Mouse (Mus musculus) liver, embryonic 12.5 days (tissue): Measurements from ENCODE around the gene Csrp1. TPM values are rescaled to one million over a fixed set of nuclear protein-coding genes. Genes with fewer than 3 reads are reported as not detected.

Experiments
- ATAC-seq: fragments of 200-750 bp; cut with Nextera tagmentation; 2 replicates; pipeline ENCODE4 v1.8.0; 2017; ENCODE audit warnings: moderate number of reproducible peaks, mild to moderate bottlenecking, moderate library complexity
- H3K27ac ChIP-seq: fragments of 300-500 bp; sonication (generic); 2 replicates; pipeline ENCODE4 v1.5.1; 2016; ENCODE audit warnings: mild to moderate bottlenecking
- H3K27me3 ChIP-seq: fragments of 300-500 bp; sonication (generic); replicated peaks from 2 replicates; pipeline ENCODE4 v1.6.1; 2016; ENCODE audit warnings: mild to moderate bottlenecking, moderate library complexity
- H3K36me3 ChIP-seq: fragments of 300-500 bp; sonication (generic); 2 replicates; pipeline ENCODE4 v1.6.1; 2016; ENCODE audit warnings: mild to moderate bottlenecking, moderate library complexity
- H3K4me1 ChIP-seq: fragments of 300-500 bp; sonication (generic); 2 replicates; pipeline ENCODE4 v1.6.1; 2016
- H3K4me2 ChIP-seq: fragments of 300-500 bp; sonication (generic); 2 replicates; pipeline ENCODE4 v1.6.1; 2016; ENCODE audit warnings: mild to moderate bottlenecking, moderate library complexity
- H3K4me3 ChIP-seq: fragments of 300-500 bp; sonication (generic); 2 replicates; pipeline ENCODE4 v1.5.1; 2016; ENCODE audit warnings: mild to moderate bottlenecking, moderate library complexity
- H3K9ac ChIP-seq: fragments of 300-500 bp; sonication (generic); 2 replicates; pipeline ENCODE4 v1.6.1; 2016; ENCODE audit warnings: mild to moderate bottlenecking, moderate library complexity
- H3K9me3 ChIP-seq: fragments of 300-500 bp; sonication (generic); replicated peaks from 2 replicates; pipeline ENCODE4 v1.6.1; 2016; ENCODE audit warnings: mild to moderate bottlenecking, moderate library complexity
- WGBS: fragments of 180-500 bp; shearing (Covaris S2); methylation state at CpG from one replicate; pipeline ENCODE4 v1.1.7; 2016; ENCODE audit not compliant: insufficient replicate concordance; 5-methylcytosine and 5-hydroxymethylcytosine counted together
- polyA plus RNA-seq: library from polyadenylated mRNA; unstranded; fragments of >200 nt; fragmentation: Nextera tagmentation; extraction: Ambion mirVana; gene quantifications from 2 replicates; pipeline ENCODE4 v1.2.1, GENCODE M21; 2016

Gene Csrp1
- 56.2 and 60.7 TPM in 2 replicates for polyA plus RNA-seq

DNA sequence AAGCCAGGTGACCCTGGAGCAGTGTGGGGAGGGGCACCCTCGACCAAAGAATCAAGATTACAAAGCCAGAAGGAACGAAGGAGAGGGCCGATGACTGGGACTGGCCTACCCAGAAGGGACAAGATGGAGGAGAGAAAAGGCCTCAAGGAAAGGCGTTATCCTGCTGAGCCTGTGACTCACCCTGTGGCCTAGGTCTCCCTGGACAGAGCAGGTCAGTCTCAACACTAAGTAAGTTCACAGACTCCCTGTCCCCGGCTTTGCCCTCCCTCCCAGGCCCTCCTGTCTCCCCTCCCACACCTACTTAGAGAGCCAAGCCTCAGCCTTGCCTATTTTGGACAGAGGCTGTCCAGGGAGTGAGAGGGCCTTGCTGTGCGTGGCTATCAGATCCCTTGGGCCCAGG is at the start of gene Csrp1:
TSS of gene Csrp1 (plus strand) at position 79 of the 400 bp plus-strand sequence.
- H3K4me2 ChIP-seq, result peak within 1 kb of the TSS; percentile 35

DNA sequence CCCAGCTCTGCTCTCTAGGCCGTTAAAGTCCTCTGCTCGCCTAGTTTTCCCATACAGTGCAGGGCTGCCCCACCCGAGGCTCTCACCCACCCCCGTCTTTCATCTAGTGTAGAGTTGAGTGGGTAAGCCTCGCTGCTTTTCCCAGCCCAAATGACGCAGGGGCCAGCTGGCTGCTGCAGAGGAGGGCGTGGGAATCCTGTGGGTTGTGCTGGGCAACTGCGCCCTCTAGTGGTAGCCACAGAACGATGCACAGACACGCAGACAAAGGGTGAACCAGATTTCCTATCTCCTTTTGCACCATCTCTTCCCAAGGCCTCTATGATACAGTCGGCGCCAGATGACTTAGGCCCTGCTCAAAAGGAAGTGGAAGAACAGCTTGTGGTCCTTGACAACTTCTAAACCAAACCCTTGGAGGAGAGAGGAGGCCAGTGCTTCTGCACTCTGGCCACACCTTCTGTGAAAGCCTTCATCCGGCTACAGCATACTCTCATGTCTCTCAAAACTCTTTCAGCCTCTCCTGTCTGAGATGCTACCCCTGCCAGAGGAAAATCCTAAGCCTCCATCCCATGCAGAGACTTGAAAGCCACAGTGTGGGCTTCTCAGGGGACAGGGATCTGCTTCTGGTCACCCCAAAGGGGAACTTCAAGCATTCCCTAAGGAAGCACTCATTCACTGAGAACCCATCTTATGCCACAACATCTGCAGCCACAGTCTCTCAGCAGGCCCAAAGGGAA is 49.3 kb upstream of the Csrp1 start:
- Histone ChIP-seq H3K4me2 (no peak overlapping the region), H3K36me3 (no peaks in the 10 kb centered on the region), H3K9me3 (no peaks in the 10 kb centered on the region), H3K27ac (no peak overlapping the region), H3K4me1 (peaks cover 31% of the 10 kb centered on the region), H3K27me3 (no peaks in the 10 kb centered on the region), H3K4me3 (no peak overlapping the region), H3K9ac (no peak overlapping the region)
- WGBS, result 11% methylated on average over 13 of the region's 13 CpGs
- ATAC-seq, result peak; percentile 45; the same call in 1 of the 2 replicates

More for the DNA sequence above, at the start of gene Csrp1:
- peak; percentile 21; the same call in 1 of the 2 replicates for ATAC-seq
- no peak within 1 kb of the TSS for H3K9ac ChIP-seq
- H3K36me3 ChIP-seq, result no peaks in the 10 kb centered on the region
- H3K9me3 ChIP-seq, result no peaks in the 10 kb centered on the region
- H3K4me1 ChIP-seq, result peaks cover 35% of the 10 kb centered on the region
- no peak within 1 kb of the TSS for H3K4me3 ChIP-seq
- H3K27me3 ChIP-seq, result no peaks in the 10 kb centered on the region
- WGBS, result 55% methylated on average over 6 of the region's 6 CpGs
- H3K27ac ChIP-seq, result no peak within 1 kb of the TSS

DNA sequence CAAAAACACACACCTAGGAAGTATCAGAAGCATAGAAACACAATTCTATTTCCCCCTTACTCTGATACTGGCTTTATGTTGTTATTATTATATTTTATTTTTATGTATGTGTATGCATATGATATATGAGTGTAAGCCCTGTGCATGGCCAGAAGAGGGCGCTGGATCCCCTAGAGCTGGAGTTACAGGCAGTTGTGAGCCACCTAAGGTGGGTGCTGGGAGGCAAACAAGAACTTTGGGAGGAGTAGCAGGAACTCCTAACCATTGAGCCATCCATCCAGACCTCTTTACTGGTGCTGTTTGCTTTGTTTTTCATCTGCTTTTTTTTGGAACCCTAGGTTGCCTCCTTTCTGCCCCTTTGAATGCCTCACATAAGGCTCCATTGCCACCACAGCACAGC is 48.5 kb upstream of the Csrp1 start:
- 22% methylated on average over 1 of the region's 1 CpGs for WGBS
- no peak overlapping the region for H3K4me3 ChIP-seq
- H3K27ac ChIP-seq, result no peak overlapping the region
- H3K27me3 ChIP-seq, result no peaks in the 10 kb centered on the region
- no peak for ATAC-seq
- H3K4me2 ChIP-seq, result no peak overlapping the region
- no peak overlapping the region for H3K9ac ChIP-seq
- H3K36me3 ChIP-seq, result no peaks in the 10 kb centered on the region
- no peaks in the 10 kb centered on the region for H3K9me3 ChIP-seq
- H3K4me1 ChIP-seq, result peaks cover 40% of the 10 kb centered on the region

GRCm38 (mm10) chr1:135671956-135672355 is 47.9 kb upstream of the Csrp1 start:
- Histone ChIP-seq H3K27ac (no peak overlapping the region), H3K4me1 (peaks cover 40% of the 10 kb centered on the region), H3K36me3 (no peaks in the 10 kb centered on the region), H3K4me2 (no peak overlapping the region), H3K27me3 (no peaks in the 10 kb centered on the region), H3K9me3 (no peaks in the 10 kb centered on the region), H3K4me3 (no peak overlapping the region), H3K9ac (no peak overlapping the region)
- WGBS, result 58% methylated on average over 8 of the region's 8 CpGs
- ATAC-seq, result no peak

DNA sequence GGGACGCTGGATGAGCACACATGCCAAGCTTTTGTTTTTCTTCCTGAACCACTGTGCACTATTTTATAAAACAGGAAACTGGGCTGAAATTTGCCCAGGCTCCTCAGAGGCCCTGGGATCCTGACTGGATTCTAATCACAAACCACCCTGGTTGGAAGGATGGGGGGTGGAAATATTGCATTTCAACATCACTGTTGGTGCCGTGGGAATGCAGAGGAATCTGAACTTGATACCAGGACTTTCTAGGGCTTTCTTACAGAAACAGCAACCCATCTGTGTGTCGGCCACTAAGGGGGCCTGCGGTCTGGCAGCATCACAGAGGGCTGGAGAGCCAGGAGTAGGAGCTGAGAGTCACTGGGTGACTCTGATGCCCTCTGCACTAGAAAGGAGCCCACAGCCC is 47.5 kb upstream of the Csrp1 start:
- no peak overlapping the region for H3K27ac ChIP-seq
- peaks cover 40% of the 10 kb centered on the region for H3K4me1 ChIP-seq
- no peak for ATAC-seq
- H3K4me2 ChIP-seq, result no peak overlapping the region
- no peak overlapping the region for H3K9ac ChIP-seq
- H3K36me3 ChIP-seq, result no peaks in the 10 kb centered on the region
- H3K9me3 ChIP-seq, result no peaks in the 10 kb centered on the region
- H3K4me3 ChIP-seq, result no peak overlapping the region
- WGBS, result 66% methylated on average over 4 of the region's 4 CpGs
- no peaks in the 10 kb centered on the region for H3K27me3 ChIP-seq

DNA sequence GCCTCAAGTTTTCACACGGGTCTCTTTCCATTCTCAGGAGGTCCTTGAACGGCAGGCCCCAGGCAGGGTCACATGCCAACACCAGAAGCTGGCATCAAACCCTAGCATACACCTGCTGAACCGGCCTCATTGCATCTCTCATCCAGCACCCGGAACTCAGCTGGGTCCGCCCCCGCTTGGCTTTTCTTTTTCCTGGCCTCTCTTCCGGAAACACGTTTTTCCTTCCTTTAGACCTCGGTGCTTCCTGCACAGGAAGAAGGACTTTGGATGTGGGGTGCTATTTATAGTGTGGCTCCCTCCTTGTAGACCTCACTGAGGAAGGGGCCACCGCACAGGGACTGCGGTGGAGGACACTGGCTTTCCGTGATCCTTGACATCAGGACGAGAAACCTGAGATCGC is 46.4 kb upstream of the Csrp1 start:
- Histone ChIP-seq H3K4me1 (peaks cover 40% of the 10 kb centered on the region), H3K4me3 (no peak overlapping the region), H3K36me3 (no peaks in the 10 kb centered on the region), H3K27me3 (no peaks in the 10 kb centered on the region), H3K4me2 (no peak overlapping the region), H3K9me3 (no peaks in the 10 kb centered on the region), H3K27ac (no peak overlapping the region), H3K9ac (no peak overlapping the region)
- WGBS, result 36% methylated on average over 14 of the region's 14 CpGs
- no peak for ATAC-seq

DNA sequence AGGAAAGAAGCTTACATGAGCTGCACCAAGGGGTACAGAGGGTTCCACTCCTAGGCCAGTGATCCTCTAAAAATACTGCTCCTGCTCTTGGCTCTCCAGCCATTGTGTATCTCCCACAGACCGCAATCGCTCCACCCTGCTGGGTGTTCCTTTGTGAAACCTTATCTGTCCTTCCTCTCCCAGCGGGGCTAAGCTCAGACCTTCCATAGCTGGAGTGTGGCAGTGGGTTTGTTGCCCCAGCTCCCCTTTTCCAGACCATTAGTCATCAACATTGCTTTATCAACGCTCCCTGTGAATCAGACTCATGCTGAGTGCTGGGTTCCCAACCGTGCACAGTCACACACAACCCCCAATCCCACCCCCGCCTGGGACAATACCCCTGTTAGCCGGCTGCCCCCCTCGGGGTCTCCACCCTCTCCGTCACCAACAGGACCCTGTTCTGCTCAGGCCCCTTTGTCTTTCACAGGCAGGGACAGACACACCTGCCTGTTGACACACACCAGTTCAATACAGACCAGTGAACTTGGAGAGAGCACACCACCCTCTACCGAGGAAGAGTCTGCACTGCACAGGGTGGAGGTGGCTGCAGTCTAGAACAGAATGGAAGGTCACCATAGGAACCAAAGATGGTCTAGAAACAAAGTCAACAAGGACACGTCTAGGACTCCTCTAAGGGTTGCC is 44.3 kb upstream of the Csrp1 start:
- H3K4me1 ChIP-seq, result peaks cover 24% of the 10 kb centered on the region
- peak; percentile 63 for ATAC-seq
- no peak overlapping the region for H3K27ac ChIP-seq
- no peak overlapping the region for H3K9ac ChIP-seq
- H3K9me3 ChIP-seq, result no peaks in the 10 kb centered on the region
- WGBS, result 13% methylated on average over 11 of the region's 11 CpGs
- peak overlapping the region; percentile 37 for H3K4me2 ChIP-seq
- no peak overlapping the region for H3K4me3 ChIP-seq
- no peaks in the 10 kb centered on the region for H3K36me3 ChIP-seq
- H3K27me3 ChIP-seq, result no peaks in the 10 kb centered on the region

DNA sequence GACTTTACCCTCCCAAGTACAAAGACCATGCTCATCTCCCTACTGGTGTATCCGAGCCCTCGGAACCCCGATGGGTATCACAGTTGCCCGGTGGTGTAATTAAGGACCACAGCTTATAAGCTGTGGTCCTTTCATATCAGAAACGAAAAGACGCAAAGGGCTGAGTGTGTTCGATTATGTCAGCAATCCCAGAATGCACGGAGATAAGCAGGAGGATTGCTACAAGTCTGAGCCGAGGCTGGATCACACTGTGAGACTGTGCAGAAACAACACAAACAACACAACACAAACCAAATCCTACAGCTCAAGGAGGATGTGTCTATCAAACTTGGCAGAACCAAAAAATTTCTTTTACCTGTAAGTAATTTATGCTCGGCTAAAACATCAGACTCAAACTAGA is 43.6 kb upstream of the Csrp1 start:
- Histone ChIP-seq H3K27ac (no peak overlapping the region), H3K36me3 (no peaks in the 10 kb centered on the region), H3K4me3 (no peak overlapping the region), H3K9ac (no peak overlapping the region), H3K9me3 (no peaks in the 10 kb centered on the region), H3K27me3 (no peaks in the 10 kb centered on the region), H3K4me2 (no peak overlapping the region), H3K4me1 (peaks cover 24% of the 10 kb centered on the region)
- WGBS, result 50% methylated on average over 10 of the region's 10 CpGs
- ATAC-seq, result no peak

- Histone ChIP-seq H3K27ac (no peak overlapping the region), H3K9ac (no peak overlapping the region)
- WGBS, result 63% methylated on average over 8 of the region's 8 CpGs
Measured at GRCm38 (mm10) chr1:135676938-135677682, 42.8 kb upstream of the Csrp1 start.

GRCm38 (mm10) chr1:135678145-135678544 is 41.7 kb upstream of the Csrp1 start:
- Histone ChIP-seq H3K9me3 (no peaks in the 10 kb centered on the region), H3K4me2 (no peak overlapping the region), H3K4me3 (no peak overlapping the region), H3K9ac (no peak overlapping the region), H3K4me1 (peaks cover 17% of the 10 kb centered on the region), H3K27me3 (0 out of 2 replicates have a peak, but pooled peaks cover 8% of the 10 kb centered on the region), H3K27ac (no peak overlapping the region), H3K36me3 (no peaks in the 10 kb centered on the region)
- ATAC-seq, result no peak
- 69% methylated on average over 6 of the region's 6 CpGs for WGBS

More at GRCm38 (mm10) chr1:135676938-135677682, 42.8 kb upstream of the Csrp1 start:
- 0 out of 2 replicates have a peak, but pooled peaks cover 6% of the 10 kb centered on the region for H3K27me3 ChIP-seq
- peaks cover 24% of the 10 kb centered on the region for H3K4me1 ChIP-seq
- H3K4me3 ChIP-seq, result no peak overlapping the region
- no peak overlapping the region for H3K4me2 ChIP-seq
- H3K9me3 ChIP-seq, result no peaks in the 10 kb centered on the region
- no peak for ATAC-seq
- H3K36me3 ChIP-seq, result no peaks in the 10 kb centered on the region

- no peak for ATAC-seq
- WGBS, result 34% methylated on average over 4 of the region's 4 CpGs
Measured at GRCm38 (mm10) chr1:135680716-135681115, 39.1 kb upstream of the Csrp1 start.

GRCm38 (mm10) chr1:135681122-135681521 is 38.7 kb upstream of the Csrp1 start:
- no peak overlapping the region for H3K4me3 ChIP-seq
- H3K27ac ChIP-seq, result no peak overlapping the region
- no peaks in the 10 kb centered on the region for H3K9me3 ChIP-seq
- no peak overlapping the region for H3K4me2 ChIP-seq
- no peaks in the 10 kb centered on the region for H3K36me3 ChIP-seq
- H3K4me1 ChIP-seq, result peaks cover 3% of the 10 kb centered on the region; the same call in 1 of the 2 replicates
- H3K27me3 ChIP-seq, result peaks cover 20% of the 10 kb centered on the region
- H3K9ac ChIP-seq, result no peak overlapping the region
- 48% methylated on average over 8 of the region's 8 CpGs for WGBS
- ATAC-seq, result no peak

More at GRCm38 (mm10) chr1:135680716-135681115, 39.1 kb upstream of the Csrp1 start:
- Histone ChIP-seq H3K9me3 (no peaks in the 10 kb centered on the region), H3K27ac (no peak overlapping the region), H3K27me3 (peaks cover 16% of the 10 kb centered on the region), H3K4me3 (no peak overlapping the region), H3K9ac (no peak overlapping the region), H3K36me3 (no peaks in the 10 kb centered on the region), H3K4me1 (peaks cover 7% of the 10 kb centered on the region), H3K4me2 (no peak overlapping the region)
